ENCODE assay signal across 8 mouse cellular contexts in the genomic region with DNA sequence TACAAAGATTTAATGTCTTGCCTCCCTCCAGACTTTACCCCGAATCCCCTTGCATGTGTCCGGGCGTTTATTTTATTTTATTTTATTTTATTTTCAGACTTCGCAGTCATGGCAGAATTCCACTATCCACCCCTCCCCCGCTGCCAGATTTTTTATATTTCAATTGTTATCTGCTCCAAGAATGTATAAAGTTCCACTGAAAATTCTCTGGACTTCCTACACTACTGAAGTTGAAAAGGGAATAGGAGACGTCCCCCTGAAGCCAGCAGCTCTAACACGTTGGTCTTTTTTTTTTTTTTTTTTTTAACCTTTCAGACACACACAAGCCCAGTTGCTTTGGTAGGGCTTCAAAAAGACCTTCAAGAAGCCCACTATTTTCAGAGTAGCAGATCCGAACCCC. TPM values are rescaled to one million over a fixed set of nuclear protein-coding genes. Genes with fewer than 3 reads are reported as not detected.
DNase-seq lines count a peak whose midpoint lies in the region; ATAC-seq lines count a peak whose summit lies in the region.
"Had no signal": no experiment of that assay in that cellular context is flagged by ENCODE, and none has a peak within 500 bp of the region (broad histone marks: within the 10 kb centered on the region; RNA-seq: fewer than 3 reads in every experiment).

No protein-coding gene starts in this region.

- peak overlapping the region; percentile 97 for H3K4me2 ChIP-seq in forebrain, embryonic 16.5 days (ENCODE audit: low read length)
- H3K4me2 ChIP-seq in limb, embryonic 15.5 days = peak overlapping the region; percentile 75
- H3K4me2 ChIP-seq in stomach, embryonic 16.5 days (ENCODE audit: low read depth, low read length) = peak overlapping the region; percentile 71

- H3K4me1 ChIP-seq in megakaryocyte, embryonic 14.5 days = peaks cover 17% of the 10 kb centered on the region
- H3K4me1 ChIP-seq in forebrain, embryonic 16.5 days (replicated peaks; ENCODE audit: control insufficient read depth, insufficient read depth, low read length) = peaks cover 12% of the 10 kb centered on the region
- peaks cover 19% of the 10 kb centered on the region for H3K4me1 ChIP-seq in limb, embryonic 15.5 days
- H3K4me1 ChIP-seq in stomach, embryonic 16.5 days (ENCODE audit: control insufficient read depth, insufficient read depth, low read length) = peaks cover 8% of the 10 kb centered on the region; the same call in 1 of the 2 replicates

- H3K9me3 ChIP-seq in megakaryocyte, embryonic 14.5 days = no peaks in the 10 kb centered on the region
- no peaks in the 10 kb centered on the region for H3K9me3 ChIP-seq in forebrain, embryonic 16.5 days (ENCODE audit: control insufficient read depth, low read length)
- H3K9me3 ChIP-seq in limb, embryonic 15.5 days = no peaks in the 10 kb centered on the region
- no peaks in the 10 kb centered on the region for H3K9me3 ChIP-seq in stomach, embryonic 16.5 days (replicated peaks; ENCODE audit: control insufficient read depth, low read length)

- H3K27ac ChIP-seq in forebrain, embryonic 16.5 days (ENCODE audit: low read length) = no peak overlapping the region
- peak overlapping the region; percentile 94 for H3K27ac ChIP-seq in limb, embryonic 15.5 days
- H3K27ac ChIP-seq in stomach, embryonic 16.5 days (ENCODE audit: low read length) = peak overlapping the region; percentile 89

- DNase-seq in right cerebral cortex, adult 2 months (ENCODE audit: low spot score in 2 of 2) = no peak
- no peak for DNase-seq in layer of hippocampus, adult 9-11 months
- DNase-seq: cerebellum, postnatal 25 days had no signal

- H3K27me3 ChIP-seq in megakaryocyte, embryonic 14.5 days (replicated peaks) = peaks cover 33% of the 10 kb centered on the region
- H3K27me3 ChIP-seq in forebrain, embryonic 16.5 days (replicated peaks; ENCODE audit: control insufficient read depth, insufficient read depth, low read length) = no peaks in the 10 kb centered on the region; the same call in 1 of the 2 replicates
- no peaks in the 10 kb centered on the region for H3K27me3 ChIP-seq in limb, embryonic 15.5 days
- no peaks in the 10 kb centered on the region for H3K27me3 ChIP-seq in stomach, embryonic 16.5 days (ENCODE audit: control insufficient read depth, insufficient read depth, low read length)

- H3K36me3 ChIP-seq in megakaryocyte, embryonic 14.5 days (replicated peaks; ENCODE audit: low read length) = no peaks in the 10 kb centered on the region
- no peaks in the 10 kb centered on the region for H3K36me3 ChIP-seq in forebrain, embryonic 16.5 days (ENCODE audit: control insufficient read depth, insufficient read depth)
- 0 out of 2 replicates have a peak, but pooled peaks cover 7% of the 10 kb centered on the region for H3K36me3 ChIP-seq in limb, embryonic 15.5 days
- no peaks in the 10 kb centered on the region for H3K36me3 ChIP-seq in stomach, embryonic 16.5 days (ENCODE audit: control insufficient read depth, insufficient read depth, low read length)

- H3K4me3 ChIP-seq in megakaryocyte, embryonic 14.5 days (replicated peaks) = peak overlapping the region; percentile 91
- H3K4me3 ChIP-seq in forebrain, embryonic 16.5 days (replicated peaks; ENCODE audit: low read length) = peak overlapping the region; percentile 61
- peak overlapping the region; percentile 63 for H3K4me3 ChIP-seq in limb, embryonic 15.5 days
- peak overlapping the region; percentile 75 for H3K4me3 ChIP-seq in stomach, embryonic 16.5 days (replicated peaks; ENCODE audit: low read length)

- WGBS in forebrain, embryonic 16.5 days = 13% methylated on average over 8 of the region's 8 CpGs
- WGBS in limb, embryonic 15.5 days = 10% methylated on average over 8 of the region's 8 CpGs
- WGBS in stomach, embryonic 16.5 days = 19% methylated on average over 8 of the region's 8 CpGs

- ATAC-seq in megakaryocyte, adult 5-6 weeks (ENCODE audit: poor library complexity, severe bottlenecking) = no peak
- ATAC-seq in forebrain, embryonic 16.5 days = no peak
- ATAC-seq in limb, embryonic 15.5 days (ENCODE audit: insufficient number of reproducible peaks, low FRiP score, low TSS enrichment, low read depth) = no peak
- no peak for ATAC-seq in stomach, embryonic 16.5 days (ENCODE audit: insufficient read depth, low FRiP score)

- no peak overlapping the region for H3K9ac ChIP-seq in forebrain, embryonic 16.5 days (replicated peaks; ENCODE audit: low read depth, low read length)
- peak overlapping the region; percentile 63; the same call in 1 of the 2 replicates for H3K9ac ChIP-seq in limb, embryonic 15.5 days
- H3K9ac ChIP-seq in stomach, embryonic 16.5 days (ENCODE audit: low read length) = peak overlapping the region; percentile 82

RNA-seq across cellular contexts. Expression of gene Fn1, which starts 1.2 kb away (rescaled TPM):
- polyA plus RNA-seq in megakaryocyte, embryonic 14.5 days (2012; ENCODE audit: insufficient read depth, low replicate concordance) = 5.3 TPM in 1 of 2 replicates, not detected in the other
- total RNA-seq in megakaryocyte, adult 5-6 weeks (2015) = 1,871 and 1,924 TPM in 2 replicates
- 1,132 and 1,387 TPM in 2 replicates for total RNA-seq in megakaryocyte, adult 5-6 weeks (2017)
- 39.4 and 47.5 TPM in 2 replicates for polyA plus RNA-seq in forebrain, embryonic 16.5 days (2015; fragmentation: Nextera tagmentation; extraction: Ambion mirVana)
- 183 and 197 TPM in 2 replicates for polyA plus RNA-seq in limb, embryonic 15.5 days (2015; fragmentation: Nextera tagmentation; extraction: Ambion mirVana)
- 183 and 217 TPM in 2 replicates for polyA plus RNA-seq in stomach, embryonic 16.5 days (2015; fragmentation: Nextera tagmentation; extraction: Ambion mirVana)
